ENCODE assay signal across 35 mouse cellular contexts in the genomic region with DNA sequence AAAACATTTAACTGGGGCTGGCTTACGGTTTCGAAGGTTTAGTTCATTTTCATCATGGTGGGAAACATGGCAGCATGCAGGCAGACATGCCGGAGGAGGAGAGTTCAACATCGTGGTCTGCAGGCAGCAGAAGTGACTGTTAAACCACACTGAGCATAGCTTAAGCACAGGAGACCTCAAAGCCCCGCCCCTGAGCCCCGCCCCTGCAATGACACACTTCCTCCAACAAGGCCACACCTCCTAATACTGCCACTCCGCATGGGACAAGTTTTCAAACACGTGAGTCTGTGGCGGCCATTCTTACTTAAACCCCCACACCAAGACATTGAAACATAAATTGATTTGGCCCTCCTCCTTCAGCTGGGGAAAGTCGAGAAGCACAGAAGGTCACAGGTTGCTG. TPM values are rescaled to one million over a fixed set of nuclear protein-coding genes. Genes with fewer than 3 reads are reported as not detected.
DNase-seq lines count a peak whose midpoint lies in the region; ATAC-seq and TF ChIP-seq lines count a peak whose summit lies in the region.
"Had no signal": no experiment of that assay in that cellular context is flagged by ENCODE, and none has a peak within 500 bp of the region (broad histone marks: within the 10 kb centered on the region; RNA-seq: fewer than 3 reads in every experiment).

No protein-coding gene starts in this region.

- no peaks in the 10 kb centered on the region for H3K27me3 ChIP-seq in testis, adult 2 months (ENCODE audit: control insufficient read depth, insufficient read depth, low read length)
- no peaks in the 10 kb centered on the region for H3K27me3 ChIP-seq in midbrain, embryonic 13.5 days
- H3K27me3 ChIP-seq: embryonic facial prominence, embryonic 13.5 days; forebrain, embryonic 12.5 days; heart, embryonic 12.5 days; lung, embryonic 15.5 days had no signal

- peak overlapping the region; percentile 81 for H3K9ac ChIP-seq in ES-E14 (ENCODE audit: insufficient read depth, low read depth, low read length, poor library complexity, severe bottlenecking)
- no peak overlapping the region for H3K9ac ChIP-seq in midbrain, embryonic 13.5 days (replicated peaks)
- H3K9ac ChIP-seq: embryonic facial prominence, embryonic 13.5 days; forebrain, embryonic 12.5 days; heart, embryonic 12.5 days; limb, embryonic 12.5 days; liver, embryonic 14.5 days; lung, embryonic 15.5 days had no signal

- DNase-seq in testis, postnatal 10 days (ENCODE audit: low spot score): no peak
- DNase-seq in ES-E14 (ENCODE audit: low read depth, low spot score): peak; percentile 62
- no peak for DNase-seq in cerebellum, adult 18-20 months
- no peak for DNase-seq in spleen, postnatal 10 days (ENCODE audit: low spot score in 2 of 2)
- DNase-seq: adrenal gland, adult 8-10 months; cerebellum, adult 11-12 months; cerebellum, postnatal 14 days; embryo, embryonic 11 days; heart, postnatal 10 days; kidney, postnatal 25 days; layer of hippocampus, postnatal 36 days; lung, postnatal 4 days had no signal

- 89% methylated on average over 10 of the region's 10 CpGs for WGBS in midbrain, embryonic 13.5 days

- H3K4me1 ChIP-seq in testis, adult 2 months (ENCODE audit: control insufficient read depth, insufficient read depth, low read length): peaks cover 17% of the 10 kb centered on the region
- H3K4me1 ChIP-seq in ES-E14 (ENCODE audit: control insufficient read depth in 2 of 2, insufficient read depth in 2 of 2, low read length in 2 of 2, poor library complexity in 1 of 2): peaks cover 0 to 2% of the 10 kb centered on the region in 2 experiments; a peak in 1 of 4 replicates
- H3K4me1 ChIP-seq in midbrain, embryonic 13.5 days (replicated peaks): no peaks in the 10 kb centered on the region
- H3K4me1 ChIP-seq: embryonic facial prominence, embryonic 13.5 days; forebrain, embryonic 12.5 days; heart, embryonic 12.5 days; limb, embryonic 12.5 days; lung, embryonic 15.5 days had no signal

- no peak for TF ChIP-seq CTCF in testis, adult 2 months (IDR thresholded peaks at IDR 0.05; ENCODE audit: control insufficient read depth, insufficient read depth, insufficient replicate concordance, low read depth, low read length)

- H3K4me3 ChIP-seq in testis, adult 2 months (ENCODE audit: control insufficient read depth, low read depth, low read length): peak overlapping the region; percentile 58
- H3K4me3 ChIP-seq in ES-E14 (ENCODE audit: insufficient read depth in 1 of 2, low read depth in 1 of 2, low read length in 2 of 2, poor library complexity in 1 of 2, severe bottlenecking in 1 of 2): peak overlapping the region; percentile 60
- no peak overlapping the region for H3K4me3 ChIP-seq in midbrain, embryonic 13.5 days (replicated peaks)
- H3K4me3 ChIP-seq: embryonic facial prominence, embryonic 13.5 days; erythroblast, embryonic 14.5 days; forebrain, embryonic 12.5 days; heart, embryonic 12.5 days; layer of hippocampus, adult 2 months; limb, embryonic 12.5 days; lung, embryonic 15.5 days had no signal

- peak overlapping the region; percentile 30; the same call in 1 of the 2 replicates for H3K27ac ChIP-seq in testis, adult 2 months (ENCODE audit: control insufficient read depth, insufficient read depth, low read depth, low read length)
- H3K27ac ChIP-seq in ES-E14 (ENCODE audit: insufficient read depth, low read depth, low read length, poor library complexity, severe bottlenecking): no peak overlapping the region
- H3K27ac ChIP-seq in midbrain, embryonic 13.5 days: no peak overlapping the region
- H3K27ac ChIP-seq: embryonic facial prominence, embryonic 13.5 days; forebrain, embryonic 12.5 days; hindbrain, postnatal 0 days; layer of hippocampus, adult 2 months; limb, embryonic 12.5 days; liver, embryonic 14.5 days; lung, embryonic 15.5 days had no signal

- no peak overlapping the region for H3K4me2 ChIP-seq in midbrain, embryonic 13.5 days (replicated peaks)
- H3K4me2 ChIP-seq: embryonic facial prominence, embryonic 13.5 days; forebrain, embryonic 12.5 days; heart, embryonic 12.5 days; limb, embryonic 12.5 days; lung, embryonic 15.5 days; midbrain, embryonic 11.5 days had no signal

- ATAC-seq in common myeloid progenitor, adult 5-6 weeks (replicated peaks; ENCODE audit: low read depth, poor library complexity, severe bottlenecking): 0 out of 2 replicates have a peak, but pooled peaks have one; percentile 32
- ATAC-seq in midbrain, embryonic 13.5 days: no peak
- ATAC-seq: hindbrain, postnatal 0 days; intestine, postnatal 0 days had no signal

- in situ Hi-C loops in ES-E14 (cut with MboI; ENCODE audit: low sequenced_read_pairs in 2 of 2, unreplicated experiment in 2 of 2): no loop called here

- no peaks in the 10 kb centered on the region for H3K9me3 ChIP-seq in ES-E14 (ENCODE audit: control insufficient read depth, insufficient read depth, low read depth, low read length)
- no peaks in the 10 kb centered on the region for H3K9me3 ChIP-seq in midbrain, embryonic 13.5 days
- H3K9me3 ChIP-seq: embryonic facial prominence, embryonic 13.5 days; forebrain, embryonic 12.5 days; heart, embryonic 12.5 days; limb, embryonic 12.5 days; lung, embryonic 15.5 days had no signal

- TF ChIP-seq POLR2A in testis, adult 2 months (IDR thresholded peaks at IDR 0.05; ENCODE audit: control insufficient read depth, low read depth, low read length): peak; percentile 12; the same call in 1 of the 2 replicates

- no peaks in the 10 kb centered on the region for H3K36me3 ChIP-seq in testis, adult 2 months (ENCODE audit: control insufficient read depth, insufficient read depth, low read length)
- peaks cover 3% of the 10 kb centered on the region; the same call in 1 of the 2 replicates for H3K36me3 ChIP-seq in ES-E14 (ENCODE audit: control insufficient read depth, insufficient read depth, low read length, poor library complexity, severe bottlenecking)
- H3K36me3 ChIP-seq in midbrain, embryonic 13.5 days: no peaks in the 10 kb centered on the region
- H3K36me3 ChIP-seq: embryonic facial prominence, embryonic 13.5 days; forebrain, embryonic 12.5 days; heart, embryonic 12.5 days; limb, embryonic 12.5 days; lung, embryonic 15.5 days had no signal

TF ChIP-seq in ES-E14, 5 proteins besides CTCF, POLR2A, EP300 and RAD21:
- TF ChIP-seq ZC3H11A (IDR thresholded peaks at IDR 0.05; ENCODE audit: borderline replicate concordance, low read depth, low read length) (no peak), ZNF384 (IDR thresholded peaks at IDR 0.05; ENCODE audit: low read depth, low read length) (0 out of 2 replicates have a peak, but pooled peaks have one; percentile 4), HCFC1 (IDR thresholded peaks at IDR 0.05; ENCODE audit: borderline replicate concordance, insufficient read depth, low read length) (no peak)
TF ChIP-seq in ES-E14: peak in this region for 1.

RNA-seq across cellular contexts. Expression of gene Prss42, which starts 1.0 kb away (rescaled TPM):
- 68.5 and 85.7 TPM in 2 replicates for polyA plus RNA-seq in testis, adult 2 months (2012; rRNA removed)
- 7.5 and 14.8 TPM in 2 replicates for total RNA-seq in ES-E14 (2012; rRNA removed)
- total RNA-seq in common myeloid progenitor, adult 5-6 weeks (2017): not detected in 2 replicates
- not detected in 2 replicates for polyA plus RNA-seq in midbrain, embryonic 13.5 days (2015; fragmentation: Nextera tagmentation; extraction: Ambion mirVana)
- total RNA-seq: adrenal gland, adult 8-10 months; gastrocnemius, adult 18-20 months; heart, postnatal 10 days; hindbrain, postnatal 0 days; layer of hippocampus, adult 2 months; layer of hippocampus, postnatal 36 days; left cerebral cortex, postnatal 14 days; monocyte, adult 5-6 weeks; neutrophil, adult 5-6 weeks had no signal
- polyA plus RNA-seq: embryonic facial prominence, embryonic 13.5 days; erythroblast, embryonic 14.5 days; forebrain, embryonic 12.5 days; hindbrain, embryonic 11.5 days; hindbrain, postnatal 0 days; intestine, postnatal 0 days; kidney, embryonic 14.5 days; limb, embryonic 12.5 days; lung, embryonic 15.5 days; midbrain, embryonic 11.5 days; stomach, embryonic 16.5 days; thymus, postnatal 0 days had no signal

RNA-seq across cellular contexts. Expression of gene Prss44, which starts 16.8 kb away (rescaled TPM):
- 28.9 and 30.6 TPM in 2 replicates for polyA plus RNA-seq in testis, adult 2 months (2012; rRNA removed)
- total RNA-seq in ES-E14 (2012; rRNA removed): 1.5 and 2.2 TPM in 2 replicates
- not detected in 2 replicates for total RNA-seq in common myeloid progenitor, adult 5-6 weeks (2017)
- polyA plus RNA-seq in midbrain, embryonic 13.5 days (2015; fragmentation: Nextera tagmentation; extraction: Ambion mirVana): not detected in 2 replicates
- total RNA-seq: adrenal gland, adult 8-10 months; gastrocnemius, adult 18-20 months; heart, postnatal 10 days; layer of hippocampus, adult 2 months; layer of hippocampus, postnatal 36 days; left cerebral cortex, postnatal 14 days; monocyte, adult 5-6 weeks; neutrophil, adult 5-6 weeks had no signal
- polyA plus RNA-seq: embryonic facial prominence, embryonic 13.5 days; forebrain, embryonic 12.5 days; gonadal fat pad, adult 2 months; heart, embryonic 12.5 days; hindbrain, embryonic 11.5 days; hindbrain, postnatal 0 days; intestine, postnatal 0 days; kidney, embryonic 14.5 days; limb, embryonic 12.5 days; liver, embryonic 14.5 days; lung, embryonic 15.5 days; midbrain, embryonic 11.5 days; stomach, embryonic 16.5 days had no signal

RNA-seq across cellular contexts. Expression of gene Prss43, which starts 29.5 kb away (rescaled TPM):
- 25.2 and 30.5 TPM in 2 replicates for polyA plus RNA-seq in testis, adult 2 months (2012; rRNA removed)
- 0.09 TPM in 1 of 2 replicates, not detected in the other for total RNA-seq in ES-E14 (2012; rRNA removed)
- total RNA-seq in common myeloid progenitor, adult 5-6 weeks (2017): not detected in 2 replicates
- not detected in 2 replicates for polyA plus RNA-seq in midbrain, embryonic 13.5 days (2015; fragmentation: Nextera tagmentation; extraction: Ambion mirVana)
- total RNA-seq: adrenal gland, adult 8-10 months; gastrocnemius, adult 18-20 months; heart, postnatal 10 days; hindbrain, postnatal 0 days; layer of hippocampus, postnatal 36 days; left cerebral cortex, postnatal 14 days; monocyte, adult 5-6 weeks; neutrophil, adult 5-6 weeks had no signal
- polyA plus RNA-seq: embryonic facial prominence, embryonic 13.5 days; erythroblast, embryonic 14.5 days; forebrain, embryonic 12.5 days; heart, embryonic 12.5 days; hindbrain, embryonic 11.5 days; intestine, postnatal 0 days; kidney, embryonic 14.5 days; limb, embryonic 12.5 days; liver, embryonic 14.5 days; lung, embryonic 15.5 days; midbrain, embryonic 11.5 days; stomach, embryonic 16.5 days; thymus, postnatal 0 days had no signal

RNA-seq across cellular contexts. Expression of gene Prss45, which starts 37.4 kb away (rescaled TPM):
- 66.2 and 67.9 TPM in 2 replicates for polyA plus RNA-seq in testis, adult 2 months (2012; rRNA removed)
- 0.26 and 0.54 TPM in 2 replicates for total RNA-seq in ES-E14 (2012; rRNA removed)
- not detected in 2 replicates for total RNA-seq in common myeloid progenitor, adult 5-6 weeks (2017)
- polyA plus RNA-seq in midbrain, embryonic 13.5 days (2015; fragmentation: Nextera tagmentation; extraction: Ambion mirVana): not detected in 2 replicates
- total RNA-seq: gastrocnemius, adult 18-20 months; heart, postnatal 10 days; monocyte, adult 5-6 weeks; neutrophil, adult 5-6 weeks had no signal
- polyA plus RNA-seq: embryonic facial prominence, embryonic 13.5 days; erythroblast, embryonic 14.5 days; forebrain, embryonic 12.5 days; gonadal fat pad, adult 2 months; heart, embryonic 12.5 days; hindbrain, embryonic 11.5 days; intestine, postnatal 0 days; kidney, embryonic 14.5 days; limb, embryonic 12.5 days; liver, embryonic 14.5 days; lung, embryonic 15.5 days; midbrain, embryonic 11.5 days; stomach, embryonic 16.5 days; thymus, postnatal 0 days had no signal

RNA-seq across cellular contexts. Expression of gene Prss46, which starts 47.3 kb away (rescaled TPM):
- polyA plus RNA-seq in testis, adult 2 months (2012; rRNA removed): 130 and 134 TPM in 2 replicates
- 0.63 and 2.8 TPM in 2 replicates for total RNA-seq in ES-E14 (2012; rRNA removed)
- not detected in 2 replicates for total RNA-seq in common myeloid progenitor, adult 5-6 weeks (2017)
- polyA plus RNA-seq in midbrain, embryonic 13.5 days (2015; fragmentation: Nextera tagmentation; extraction: Ambion mirVana): not detected in 2 replicates
- total RNA-seq: adrenal gland, adult 8-10 months; gastrocnemius, adult 18-20 months; heart, postnatal 10 days; hindbrain, postnatal 0 days; layer of hippocampus, adult 2 months; layer of hippocampus, postnatal 36 days; left cerebral cortex, postnatal 14 days; monocyte, adult 5-6 weeks; neutrophil, adult 5-6 weeks had no signal
- polyA plus RNA-seq: embryonic facial prominence, embryonic 13.5 days; erythroblast, embryonic 14.5 days; forebrain, embryonic 12.5 days; heart, embryonic 12.5 days; hindbrain, embryonic 11.5 days; hindbrain, postnatal 0 days; intestine, postnatal 0 days; kidney, embryonic 14.5 days; limb, embryonic 12.5 days; liver, embryonic 14.5 days; lung, embryonic 15.5 days; stomach, embryonic 16.5 days; thymus, postnatal 0 days had no signal
